Mouse (Mus musculus) left cerebral cortex, postnatal 25 days (tissue): ENCODE results near the gene Calhm2. TPM values are rescaled to one million over a fixed set of nuclear protein-coding genes. Genes with fewer than 3 reads are reported as not detected.

Experiments
- DNase-seq, 2 experiments: peaks; one replicate each; pipeline ENCODE4 v3.0.0; 2022; ENCODE audit warnings: low spot score in 2 of 2, mixed read lengths in 1 of 2
- intact Hi-C: fragments of 180-260 bp; cut with DNase I; formaldehyde crosslinking; loops from one replicate; pipeline ENCODE4 v1.15.1; 2025
- total RNA-seq, 2 experiments: library from RNA; stranded (reverse); gene quantifications; 2 replicates each; pipeline ENCODE4 v1.2.3; 2021

Gene Calhm2
- total RNA-seq: 1 to 10 TPM; 5.3 to 8.4 TPM

DNA sequence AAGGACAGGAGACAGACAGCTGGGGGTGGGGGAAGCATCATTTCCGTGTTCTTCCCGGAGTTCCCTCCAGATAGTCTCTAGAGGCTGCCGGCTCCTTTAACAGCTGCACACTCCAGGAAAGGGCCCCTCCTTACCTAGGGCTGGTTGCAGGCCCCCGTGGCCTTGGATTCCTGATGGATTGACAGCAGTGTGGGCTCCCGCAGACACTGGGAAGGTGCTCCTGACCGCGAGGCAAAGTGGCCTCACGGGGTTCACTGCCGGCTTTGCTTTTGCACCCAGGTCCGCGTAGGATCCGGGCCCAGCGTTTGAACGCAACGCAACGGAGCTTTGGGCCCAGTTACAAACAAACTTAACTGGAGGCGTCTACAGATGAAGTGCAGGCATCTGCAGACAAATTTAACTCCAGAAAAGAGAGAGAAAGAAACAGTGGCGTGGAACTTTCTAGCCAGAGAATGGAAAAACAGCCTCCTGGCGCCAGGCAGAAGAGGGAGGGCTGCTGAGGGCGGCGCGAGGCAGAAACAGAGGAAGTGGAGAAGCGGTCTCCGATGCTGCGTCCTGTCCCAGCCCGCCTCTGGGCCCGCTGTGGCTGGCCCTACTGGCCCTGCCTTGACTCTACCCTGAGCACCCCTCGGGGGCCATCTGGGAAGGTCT lies at the start of gene Calhm2:
Gene Calhm2, minus strand, starts transcription at position 524 of the 651 bp plus-strand sequence.
- DNase-seq: peak; percentile 71 to 84
- intact Hi-C loops: no loop called here

DNA sequence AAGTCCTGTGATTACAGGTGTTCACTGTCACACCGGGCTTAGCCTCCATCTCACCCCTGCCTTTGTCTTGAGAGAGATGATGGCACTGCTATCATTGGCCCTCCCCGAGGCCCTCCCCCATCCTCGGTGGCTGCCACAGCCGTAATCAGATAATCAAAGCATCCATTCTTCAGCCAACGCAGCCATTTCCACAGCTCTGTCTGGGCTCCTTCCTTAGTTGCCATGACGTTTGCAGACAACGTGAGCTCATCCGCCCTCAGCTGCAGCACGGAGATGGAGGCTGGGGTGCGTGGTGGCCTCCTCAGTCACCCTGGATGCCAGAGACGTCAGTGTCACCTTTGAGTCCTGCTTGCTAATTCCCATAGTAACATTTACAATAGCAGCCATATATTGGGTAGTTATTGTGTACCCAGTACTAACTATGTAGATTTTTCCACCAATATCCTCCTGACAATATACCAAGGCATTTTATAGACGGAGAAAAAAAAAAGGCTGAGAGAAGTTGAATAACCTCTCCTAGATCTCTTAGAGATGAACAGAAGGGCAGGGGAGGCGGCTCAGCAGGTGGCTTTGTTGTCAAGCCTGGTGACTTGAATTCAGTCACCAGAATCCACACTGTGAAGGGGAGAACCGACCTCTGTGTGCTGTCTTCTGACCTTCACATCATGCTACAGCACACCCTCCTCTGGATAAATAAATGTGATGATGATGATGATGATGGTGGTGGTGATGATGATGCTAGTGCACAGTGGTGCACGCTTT lies 48.6 kb upstream of the Calhm2 start:
- intact Hi-C loops: loop anchor here (5.0 kb wide), 1 partner anchor 36 kb away; no protein-coding TSS in a partner anchor
- DNase-seq: peak; percentile 35 to 68

DNA sequence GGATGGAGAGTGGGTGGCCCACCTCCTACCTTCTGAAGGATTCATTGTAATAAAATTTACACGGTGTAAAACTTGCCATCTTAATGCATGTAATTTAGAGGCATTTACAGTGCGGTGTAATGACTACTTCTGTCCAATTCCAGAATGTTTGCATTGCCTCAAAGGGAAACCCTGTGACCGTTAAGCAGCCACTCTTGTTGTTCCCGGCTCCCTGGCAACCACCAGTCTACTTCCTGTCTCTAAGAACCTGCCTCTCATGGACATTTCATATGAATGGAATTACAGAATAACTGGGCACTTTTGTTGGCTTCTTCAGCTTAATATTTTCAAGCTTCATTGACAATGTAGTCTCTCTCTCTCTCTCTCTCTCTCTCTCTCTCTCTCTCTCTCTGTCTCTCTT lies 46.6 kb upstream of the Calhm2 start:
- DNase-seq: no peak
- intact Hi-C loops: loop anchor here (5.0 kb wide), 1 partner anchor 38 kb away; no protein-coding TSS in a partner anchor

DNA sequence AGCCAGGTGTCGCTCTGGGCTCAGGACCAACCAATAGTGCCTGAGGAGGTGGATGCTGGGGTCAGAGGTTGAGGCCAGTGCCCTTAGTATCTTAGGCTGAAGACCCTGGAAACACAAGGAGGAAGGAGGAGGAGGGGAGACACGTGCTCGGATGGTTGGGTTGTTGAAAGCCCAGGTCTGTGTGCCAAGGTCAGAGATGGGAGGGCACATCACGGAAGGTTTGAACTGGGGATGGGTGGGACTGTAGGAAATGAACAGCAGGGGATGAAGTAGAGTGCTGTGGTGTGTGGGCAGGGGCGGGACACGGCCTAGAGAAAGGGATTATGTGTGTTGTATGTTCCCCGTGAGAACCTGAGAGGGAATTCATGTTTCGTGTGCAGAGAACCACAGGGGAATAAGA lies 46.1 kb upstream of the Calhm2 start:
- intact Hi-C loops: no loop called here
- DNase-seq: no peak

DNA sequence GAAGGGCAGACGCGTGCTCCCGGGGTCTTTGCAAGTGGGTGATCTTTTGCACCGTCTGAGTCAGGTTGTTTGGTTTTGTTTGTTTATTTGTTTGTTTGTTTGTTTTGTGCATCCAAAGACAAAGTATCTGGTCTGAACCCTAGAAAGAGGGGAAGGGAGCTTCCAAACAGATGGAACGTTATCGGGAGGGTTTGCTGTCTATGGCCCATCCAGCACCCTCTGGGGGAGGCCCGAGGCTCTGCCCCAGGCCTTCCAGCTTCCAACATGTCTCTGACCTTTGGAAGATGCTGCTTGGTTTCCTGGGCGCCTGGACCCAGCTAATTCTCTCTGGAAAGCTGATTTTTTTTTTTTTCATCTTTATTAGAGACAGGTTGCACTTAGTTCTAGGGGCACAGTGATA lies 41.9 kb upstream of the Calhm2 start:
- intact Hi-C loops: no loop called here
- DNase-seq: no peak

DNA sequence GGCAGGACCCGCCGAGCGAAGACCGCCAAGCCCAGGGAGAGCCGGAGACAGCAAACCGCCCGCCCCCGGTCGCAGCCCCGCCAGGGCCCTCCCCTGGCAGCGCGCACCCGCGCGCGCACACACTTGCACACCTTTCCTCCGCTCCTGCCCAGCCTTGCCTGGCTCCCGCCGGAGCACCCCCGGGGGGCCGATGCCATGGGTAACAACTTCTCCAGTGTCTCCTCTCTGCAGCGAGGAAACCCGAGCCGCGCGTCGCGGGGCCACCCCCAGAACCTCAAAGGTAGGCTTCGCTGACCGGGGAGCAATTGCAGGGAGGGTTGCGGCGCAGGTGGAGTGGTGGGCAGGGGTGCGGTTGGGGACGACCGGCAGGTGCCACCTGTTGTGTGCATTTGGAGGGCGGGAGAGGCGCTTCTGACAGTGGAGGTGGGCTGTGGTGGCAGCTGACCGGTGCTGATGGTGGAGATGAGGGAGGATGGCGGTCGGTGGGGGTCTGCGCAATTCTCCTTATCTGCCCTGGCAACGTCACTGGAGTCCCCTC lies 41.2 kb upstream of the Calhm2 start:
- peak; percentile 57 to 58 for DNase-seq
- intact Hi-C loops: loop anchor here (2.0 kb wide), 1 partner anchor 81 kb away; no protein-coding TSS in a partner anchor

DNA sequence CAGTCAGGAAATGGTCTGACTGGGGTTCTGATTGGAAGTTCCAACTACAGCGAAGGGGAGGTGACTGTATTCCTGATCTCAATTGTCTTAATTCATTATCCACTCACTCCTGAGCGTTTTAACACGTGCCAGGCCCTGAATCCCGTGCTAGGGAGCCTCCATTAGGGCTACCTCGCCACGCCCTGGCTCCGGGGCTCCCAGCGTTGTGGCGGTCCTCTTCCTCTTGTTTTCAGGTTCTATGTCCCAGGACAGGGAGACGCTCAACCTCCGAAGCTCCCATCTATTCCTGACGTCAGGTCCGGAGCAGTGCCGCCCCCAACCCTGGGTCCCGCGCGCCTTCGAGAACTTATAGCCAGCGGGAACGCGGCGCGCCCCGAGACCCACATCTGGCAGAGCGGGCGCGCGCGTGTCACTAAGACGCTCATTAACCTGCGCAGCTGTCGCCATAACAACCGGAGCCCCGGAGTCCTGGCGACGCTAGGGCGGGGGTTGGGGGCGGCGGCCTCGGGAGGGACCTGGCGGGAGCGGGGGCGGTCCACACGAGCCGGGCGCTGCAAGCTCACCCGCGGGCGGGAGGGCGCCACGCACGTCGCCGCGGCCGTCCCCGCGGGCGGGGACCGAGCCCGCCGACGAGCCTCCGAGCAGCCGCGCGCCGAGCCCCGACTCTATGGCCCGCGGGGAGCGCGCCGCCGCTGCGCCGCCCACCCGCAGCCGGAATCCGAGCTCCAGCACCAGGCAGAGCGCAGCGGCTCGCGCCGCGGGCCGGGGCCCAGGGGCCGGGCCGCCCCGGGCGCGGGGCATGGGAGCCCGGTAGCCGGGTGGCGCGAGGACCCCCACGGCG lies 40.6 kb upstream of the Calhm2 start, which contains the start of gene Neurl1a:
Gene Neurl1a, plus strand, starts transcription at position 390 of the 841 bp plus-strand sequence.
- DNase-seq: peak; percentile 58 to 82
- intact Hi-C loops: loop anchor here (1.0 to 2.0 kb wide), 2 partner anchors 82 to 160 kb away; no protein-coding TSS in a partner anchor

DNA sequence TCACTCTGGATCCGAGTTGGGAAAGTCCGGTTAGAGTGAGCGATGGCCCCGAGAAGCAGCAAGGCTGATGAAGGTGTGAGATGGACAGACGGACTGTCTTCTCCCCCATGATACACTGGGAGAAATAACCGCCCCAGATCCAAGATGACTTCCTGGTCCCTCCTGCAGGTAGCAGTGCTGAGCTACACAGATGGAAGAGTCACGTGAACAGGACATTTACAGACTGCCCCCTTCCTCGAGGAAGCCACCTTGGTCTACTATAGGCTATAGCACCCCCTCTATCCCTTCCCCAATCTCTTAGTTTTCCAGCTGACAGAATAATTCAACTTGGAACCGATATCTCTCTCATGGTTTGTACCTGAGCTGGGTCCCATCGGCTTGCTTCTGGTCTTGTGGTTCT lies 39.9 kb upstream of the Calhm2 start:
- DNase-seq: peak; percentile 52 to 58
- intact Hi-C loops: loop anchor here (1.0 to 2.0 kb wide), 2 partner anchors 83 to 160 kb away; no protein-coding TSS in a partner anchor

DNA sequence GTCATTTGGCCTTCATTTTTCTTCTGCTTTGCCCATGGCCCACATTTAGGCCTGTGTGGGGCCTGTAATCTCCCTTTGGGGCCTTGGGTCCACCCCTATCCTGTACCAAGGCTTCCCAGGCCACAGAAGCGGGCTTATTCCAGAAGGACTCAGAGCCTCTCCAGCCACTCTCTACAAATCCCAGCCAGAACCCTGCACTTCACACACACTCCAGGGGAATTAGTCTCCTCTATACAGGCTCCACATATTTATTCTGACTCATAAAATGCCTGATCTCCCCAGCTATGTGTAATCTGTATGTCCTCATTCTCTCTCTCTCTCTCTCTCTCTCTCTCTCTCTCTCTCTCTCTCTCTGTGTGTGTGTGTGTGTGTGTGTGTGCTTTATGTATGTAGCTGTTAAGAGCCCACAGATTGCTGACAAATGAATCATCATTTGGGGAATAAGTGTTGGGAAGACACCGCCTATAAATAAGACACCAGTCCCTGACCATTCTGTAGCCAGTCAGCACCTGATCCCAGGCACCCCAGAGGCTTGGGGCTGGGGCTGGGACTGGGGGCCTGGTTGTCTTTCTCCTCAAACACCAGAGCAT lies 38.9 kb upstream of the Calhm2 start:
- peak in 1 of 2 experiments; percentile 15 for DNase-seq
- intact Hi-C loops: no loop called here

DNA sequence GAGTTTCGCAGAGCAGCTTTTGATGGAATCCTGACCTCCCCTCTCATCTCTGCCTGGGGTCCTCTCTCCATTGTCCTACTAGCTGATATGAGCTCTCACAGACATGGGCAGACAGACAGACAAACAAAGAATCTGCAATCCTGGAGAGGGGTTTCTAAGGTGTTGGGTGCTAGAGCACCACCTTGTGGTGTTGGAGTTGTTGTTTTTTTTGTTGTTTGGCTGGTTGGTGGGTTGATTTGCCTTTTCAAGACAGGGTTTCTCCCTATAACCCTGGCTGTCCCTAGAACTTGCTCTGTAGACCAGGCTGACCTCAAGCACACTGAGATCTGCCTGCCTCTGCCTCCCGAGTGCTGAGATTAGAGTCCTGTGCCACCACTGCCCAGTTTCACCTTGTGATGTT lies 37.4 kb upstream of the Calhm2 start:
- intact Hi-C loops: no loop called here
- DNase-seq: no peak

DNA sequence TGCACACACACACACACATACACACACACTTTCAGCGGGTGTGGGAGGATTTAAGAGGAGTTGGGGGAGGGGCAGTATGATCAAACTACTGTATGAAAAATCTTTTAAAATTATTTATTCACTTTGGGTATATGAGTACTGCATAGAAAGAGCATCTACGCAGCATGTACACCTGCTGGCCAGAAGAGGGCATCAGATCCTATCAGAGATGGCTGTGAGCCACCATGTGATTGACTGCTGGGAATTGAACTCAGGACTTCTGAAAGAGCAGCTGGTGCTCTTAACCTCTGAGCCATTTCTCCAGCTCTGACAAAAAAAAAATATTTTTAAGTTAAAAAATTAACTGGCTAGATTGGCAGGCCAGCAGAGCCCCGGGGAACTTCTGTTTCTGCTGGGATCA lies 36.4 kb upstream of the Calhm2 start:
- intact Hi-C loops: no loop called here
- peak in 1 of 2 experiments; percentile 38 for DNase-seq

DNA sequence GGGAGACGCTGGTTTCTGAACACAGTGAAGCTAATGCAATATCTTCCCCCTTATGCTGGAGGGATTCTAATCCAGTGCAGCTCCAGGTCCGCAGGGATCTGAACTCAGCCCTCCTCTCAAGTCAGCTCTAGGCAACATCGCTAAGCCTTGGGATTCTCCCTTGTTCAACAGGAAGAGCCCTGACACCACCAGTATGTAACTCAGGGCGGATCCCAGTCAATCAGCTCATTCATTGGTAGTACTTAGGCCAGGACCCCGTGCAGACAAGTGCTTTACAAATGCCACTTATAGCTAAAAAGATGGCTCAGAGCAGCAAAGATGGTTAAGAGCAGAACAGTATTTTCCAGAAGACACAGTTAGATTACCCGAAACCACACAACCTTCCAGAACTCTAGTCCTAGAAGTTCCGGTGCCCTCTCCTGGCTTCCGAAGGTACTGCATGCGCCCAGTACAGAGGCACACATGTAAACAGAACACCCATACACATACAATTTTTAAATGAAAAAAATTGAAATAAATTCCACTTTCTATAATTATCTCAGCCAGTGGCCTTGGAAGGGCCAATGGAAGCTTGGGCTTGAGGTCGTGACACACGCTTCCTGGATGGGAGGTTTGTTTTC lies 30.8 kb upstream of the Calhm2 start:
- peak; percentile 87 to 92 for DNase-seq
- intact Hi-C loops: loop anchor here (1.0 to 5.0 kb wide), 2 partner anchors 48 to 102 kb away; partner anchors contain the start of gene Taf5

DNA sequence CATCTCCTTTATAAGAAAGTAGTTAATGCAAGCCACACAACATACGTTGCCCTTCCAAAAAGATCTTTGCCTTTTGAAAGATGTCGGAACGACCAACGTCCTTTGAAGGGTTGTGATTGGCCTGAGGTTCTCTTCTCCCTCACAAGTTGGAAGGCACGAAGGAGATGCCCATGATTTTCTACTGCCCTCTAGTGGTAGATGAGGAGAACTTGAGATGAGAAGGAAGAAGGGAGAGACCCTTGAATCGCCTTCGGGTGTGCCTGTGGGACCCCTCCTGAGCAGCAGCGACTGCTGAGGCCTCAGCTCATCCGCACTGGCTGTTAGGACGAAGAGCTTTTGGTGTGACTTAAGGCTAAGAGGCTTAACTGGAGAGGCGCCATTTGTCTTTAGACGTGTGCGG lies 30.1 kb upstream of the Calhm2 start:
- intact Hi-C loops: loop anchor here (1.0 to 5.0 kb wide), 2 partner anchors 47 to 101 kb away; partner anchors contain the start of gene Taf5
- DNase-seq: peak; percentile 30 to 66

DNA sequence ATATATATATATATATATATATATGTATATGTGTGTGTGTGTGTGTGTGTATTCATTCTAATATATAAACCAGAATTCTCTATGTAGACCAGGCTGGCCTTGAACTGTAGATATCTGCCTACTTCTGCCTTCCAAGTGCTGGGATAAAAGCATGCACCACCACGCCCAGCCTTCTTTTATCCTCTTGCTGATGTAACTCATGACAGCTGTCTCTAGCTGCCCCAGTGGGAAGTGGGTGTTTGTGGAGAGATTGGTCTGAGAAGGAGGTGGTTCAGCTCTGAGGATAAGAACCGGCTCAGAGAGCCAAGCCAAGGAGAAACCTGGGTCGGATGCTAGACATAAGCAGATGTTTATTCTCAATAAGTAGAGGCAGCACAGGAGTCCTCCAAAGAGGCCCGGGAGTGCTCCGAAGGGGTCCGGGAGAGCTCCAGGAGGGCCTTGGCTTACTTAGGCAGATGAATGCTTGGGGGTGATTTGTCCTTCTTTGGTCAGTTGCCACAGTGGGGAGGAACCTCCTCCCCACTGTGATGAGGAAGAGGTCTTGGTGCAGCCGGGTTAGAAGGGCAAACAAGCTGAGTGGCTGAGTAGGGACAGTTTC lies 29.6 kb upstream of the Calhm2 start:
- peak in 1 of 2 experiments; percentile 56 for DNase-seq
- intact Hi-C loops: loop anchor here (1.0 to 5.0 kb wide), 2 partner anchors 46 to 100 kb away; partner anchors contain the start of gene Taf5

DNA sequence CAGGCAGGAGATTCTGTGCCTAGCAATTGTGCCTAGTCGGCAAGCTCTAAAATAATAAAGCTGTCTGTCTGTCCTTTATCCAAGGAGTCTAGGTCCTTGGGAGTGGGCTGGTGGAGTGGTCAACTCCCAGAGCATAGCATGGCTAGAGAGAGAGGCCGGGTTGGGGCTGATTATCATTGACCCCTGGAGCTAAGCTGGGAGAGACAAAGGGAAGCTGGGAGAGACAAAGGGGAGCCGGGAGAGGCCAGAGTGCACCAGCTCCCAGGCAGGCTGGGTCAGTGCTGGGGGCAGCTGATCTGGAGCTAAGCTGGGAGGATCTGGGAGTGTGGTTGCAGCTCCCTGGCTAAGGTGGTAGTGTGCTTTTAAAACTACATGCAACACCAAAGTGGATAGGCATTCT lies 28.7 kb upstream of the Calhm2 start:
- no peak for DNase-seq
- intact Hi-C loops: loop anchor here (5.0 kb wide), 1 partner anchor 99 kb away; the partner anchor contains the start of gene Taf5

DNA sequence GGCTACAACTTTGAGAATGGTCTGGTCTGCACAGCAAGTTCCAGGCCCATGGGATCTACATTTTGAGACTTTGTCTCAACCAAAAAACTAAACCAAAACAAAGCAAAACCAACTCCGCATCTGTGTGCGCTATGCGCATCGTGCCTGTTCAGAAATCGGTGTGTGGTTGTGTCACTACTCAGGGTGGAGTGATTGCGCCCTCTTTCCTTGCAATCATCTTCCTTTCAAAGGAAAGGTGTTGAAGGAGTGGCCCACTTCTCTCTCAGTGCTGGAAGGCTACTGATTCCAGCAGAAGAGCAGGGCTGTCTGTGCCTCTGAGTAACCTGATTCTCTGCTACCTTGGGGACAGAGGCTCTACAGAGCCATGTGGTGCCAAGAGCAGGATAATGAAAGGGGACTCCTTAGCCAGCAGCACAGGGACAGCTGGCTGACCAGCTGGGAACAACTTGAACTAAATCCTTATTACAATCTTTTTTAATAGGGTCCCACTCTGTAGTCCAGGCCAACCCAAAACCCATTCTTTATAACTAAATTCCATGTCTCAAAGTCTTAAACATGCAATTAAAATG lies 25.2 kb upstream of the Calhm2 start:
- DNase-seq: no peak
- intact Hi-C loops: no loop called here

DNA sequence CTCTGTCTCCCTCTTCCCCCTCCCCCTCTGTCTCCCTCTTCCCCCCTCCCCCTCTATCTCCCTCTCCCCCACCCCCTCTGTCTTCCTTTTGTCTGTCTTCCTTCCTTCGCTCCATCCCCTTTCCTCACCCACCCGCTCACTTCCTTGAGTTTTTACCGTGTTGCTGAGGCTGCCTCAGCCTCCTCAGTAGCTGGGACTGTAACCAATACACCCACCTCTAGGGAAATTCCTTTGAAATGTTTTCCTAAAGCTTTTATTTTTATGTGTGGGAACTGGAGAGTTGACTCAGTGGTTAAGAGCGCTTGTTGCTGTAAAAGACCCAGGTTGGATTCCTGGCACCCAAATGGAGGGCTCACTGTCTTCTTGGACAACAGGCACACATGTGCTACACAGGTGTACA lies 23.6 kb upstream of the Calhm2 start:
- peak in 1 of 2 experiments; percentile 47 for DNase-seq
- intact Hi-C loops: no loop called here

DNA sequence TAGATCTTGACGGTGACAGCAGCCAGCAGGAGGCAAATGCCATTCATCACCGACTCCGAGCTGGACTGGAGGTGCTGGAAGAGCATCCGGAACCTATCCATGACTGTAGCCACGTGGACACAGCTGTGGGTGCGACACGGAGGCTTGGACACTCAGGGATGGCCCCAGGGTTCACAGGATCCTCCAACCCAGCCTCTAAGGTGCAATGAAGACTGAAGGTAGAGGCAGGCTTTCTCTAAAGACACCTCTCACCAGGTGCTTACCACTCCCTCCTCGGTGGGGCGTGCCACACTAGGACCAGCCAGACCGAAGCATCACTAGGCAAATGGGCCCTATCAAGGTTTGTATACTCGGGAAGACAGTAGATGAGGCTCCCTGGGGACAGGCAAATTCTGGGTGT lies 19.6 kb upstream of the Calhm2 start, which contains the start of gene Calhm3:
Gene Calhm3, minus strand, starts transcription at position 101 of the 400 bp plus-strand sequence.
- intact Hi-C loops: no loop called here
- DNase-seq: no peak
